8 mouse cellular contexts compared by ENCODE assay signal in genomic region chr7:143463865-143464415, GRCm38 (mm10). TPM values are rescaled to one million over a fixed set of nuclear protein-coding genes. Genes with fewer than 3 reads are reported as not detected.
DNase-seq lines count a peak whose midpoint lies in the region; ATAC-seq and TF ChIP-seq lines count a peak whose summit lies in the region.

No protein-coding gene starts in this region.

- ATAC-seq in embryonic facial prominence, embryonic 15.5 days (ENCODE audit: insufficient number of reproducible peaks, low FRiP score, low TSS enrichment, low read depth): no peak
- ATAC-seq in inflammation-experienced regulatory T-cells, adult 6 months: no peak

- peaks cover 20% of the 10 kb centered on the region for H3K9me3 ChIP-seq in embryonic facial prominence, embryonic 15.5 days (replicated peaks)

- H3K9ac ChIP-seq in embryonic facial prominence, embryonic 15.5 days: no peak overlapping the region

- H3K27me3 ChIP-seq in embryonic facial prominence, embryonic 15.5 days: no peaks in the 10 kb centered on the region

- no peak overlapping the region for H3K27ac ChIP-seq in bone marrow, adult 2 months (ENCODE audit: control insufficient read depth, insufficient read depth, low read depth, low read length, poor library complexity)
- H3K27ac ChIP-seq in embryonic facial prominence, embryonic 15.5 days (replicated peaks): peak overlapping the region; percentile 85

- no peak for TF ChIP-seq POLR2A in bone marrow, adult 2 months (IDR thresholded peaks at IDR 0.05; ENCODE audit: borderline replicate concordance, control insufficient read depth, low read depth, low read length)

- TF ChIP-seq CTCF in bone marrow, adult 2 months (IDR thresholded peaks at IDR 0.05; ENCODE audit: control insufficient read depth, insufficient read depth, low read length): peak; percentile 83

- H3K4me1 ChIP-seq in bone marrow, adult 2 months (ENCODE audit: control insufficient read depth, insufficient read depth, low read length): peaks cover 2% of the 10 kb centered on the region
- H3K4me1 ChIP-seq in embryonic facial prominence, embryonic 15.5 days: peaks cover 51% of the 10 kb centered on the region

- intact Hi-C loops in heart, postnatal 25 days (cut with DNase I): loop anchor here (5.0 kb wide), 2 partner anchors 97 to 167 kb away; no protein-coding TSS in a partner anchor

- 0 out of 2 replicates have a peak overlapping the region, but pooled peaks have one; percentile 15 for H3K4me2 ChIP-seq in embryonic facial prominence, embryonic 15.5 days (replicated peaks)

- H3K4me3 ChIP-seq in bone marrow, adult 2 months (replicated peaks; ENCODE audit: control insufficient read depth, low read depth, low read length): no peak overlapping the region
- H3K4me3 ChIP-seq in embryonic facial prominence, embryonic 15.5 days (replicated peaks): no peak overlapping the region

- peak; percentile 60 for DNase-seq in MEL-GATA-1-ER (ENCODE audit: extremely low read depth, low read depth)
- DNase-seq in heart, postnatal 25 days (ENCODE audit: low spot score): peak; percentile 58
- DNase-seq in layer of hippocampus, postnatal 25 days (ENCODE audit: extremely low spot score in 1 of 2, low spot score in 1 of 2): peak; percentile 77 to 91
- DNase-seq in lung, postnatal 4 days: peak; percentile 78 to 85
- peak; percentile 45 for DNase-seq in spleen, adult 12 weeks (ENCODE audit: low spot score)

- H3K36me3 ChIP-seq in embryonic facial prominence, embryonic 15.5 days: no peaks in the 10 kb centered on the region

- WGBS in bone marrow, adult 2 months: 16% methylated on average over 11 of the region's 11 CpGs
- WGBS in embryonic facial prominence, embryonic 15.5 days: 37% methylated on average over 11 of the region's 11 CpGs

RNA-seq across cellular contexts. Expression of gene Cdkn1c, which starts 3.1 kb away (rescaled TPM):
- 4.3 and 8.0 TPM in 2 replicates for polyA plus RNA-seq in bone marrow, adult 2 months (2011; ENCODE audit: insufficient read depth, insufficient read length, low replicate concordance, missing spikeins)
- polyA plus RNA-seq in embryonic facial prominence, embryonic 15.5 days (2015; fragmentation: Nextera tagmentation; extraction: Ambion mirVana): 1,694 and 1,933 TPM in 2 replicates
- total RNA-seq in heart, postnatal 25 days (2021): 10 to 100 TPM; 35.8 to 44.2 TPM
- total RNA-seq in layer of hippocampus, postnatal 25 days (2021): 1 to 10 TPM; 6.8 to 8.7 TPM
- polyA plus RNA-seq in inflammation-experienced regulatory T-cells, adult 6 months (2017; shearing (Covaris generic)): under 1 TPM in 2 of 3 experiments, not detected in 1; 0.25 to 0.64 TPM

RNA-seq across cellular contexts. Expression of gene Slc22a18, which starts 9.6 kb away (rescaled TPM):
- 3.3 TPM in 1 of 2 replicates, not detected in the other for polyA plus RNA-seq in bone marrow, adult 2 months (2011; ENCODE audit: insufficient read depth, insufficient read length, low replicate concordance, missing spikeins)
- 3.6 and 4.0 TPM in 2 replicates for polyA plus RNA-seq in embryonic facial prominence, embryonic 15.5 days (2015; fragmentation: Nextera tagmentation; extraction: Ambion mirVana)
- under 1 TPM; 0.17 to 0.49 TPM for total RNA-seq in heart, postnatal 25 days (2021)
- under 1 TPM in 1 of 2 experiments, not detected in 1; 0.20 TPM for total RNA-seq in layer of hippocampus, postnatal 25 days (2021)
- polyA plus RNA-seq in inflammation-experienced regulatory T-cells, adult 6 months (2017; shearing (Covaris generic)): under 1 TPM in 1 of 3 experiments, not detected in 2; 0.54 TPM

RNA-seq across cellular contexts. Expression of gene Phlda2, which starts 39.0 kb away (rescaled TPM):
- 9.1 TPM in 1 of 2 replicates, not detected in the other for polyA plus RNA-seq in bone marrow, adult 2 months (2011; ENCODE audit: insufficient read depth, insufficient read length, low replicate concordance, missing spikeins)
- polyA plus RNA-seq in embryonic facial prominence, embryonic 15.5 days (2015; fragmentation: Nextera tagmentation; extraction: Ambion mirVana): 6.3 and 8.8 TPM in 2 replicates
- not detected for total RNA-seq in heart, postnatal 25 days (2021)
- not detected for total RNA-seq in layer of hippocampus, postnatal 25 days (2021)
- not detected for polyA plus RNA-seq in inflammation-experienced regulatory T-cells, adult 6 months (2017; shearing (Covaris generic))

Comparison
In these comparisons a context has a peak if more than half of its experiments do, and no peak if none do; other contexts are left out.
1. RNA of gene Cdkn1c, which starts 3.1 kb away (polyA plus RNA-seq): 1,694 to 1,933 TPM in embryonic facial prominence, embryonic 15.5 days; 4.3 to 8.0 TPM in bone marrow, adult 2 months and 0.25 to 0.64 TPM in inflammation-experienced regulatory T-cells, adult 6 months; every median in the first group is over 100 times any median in the second.
2. Peak in every context shown above with its lines, with median percentiles within 50 percentile points of each other: DNase-seq.